Mouse (Mus musculus) adrenal gland, postnatal 10 days (tissue): ENCODE measurements at regions not wholly inside any gene's neighbourhood (a gene's known extent, or its start where the extent isn't known, plus 50 kb on each side); places are given as distances from the start of the nearest gene placed in this dataset.

ENCODE experiments used
- DNase-seq: peaks from one replicate; pipeline ENCODE4 v3.0.0; 2021; ENCODE audit warnings: mixed read lengths

GRCm38 (mm10) chr19:49019426-49019825, 813.6 kb downstream of the Sorcs3 start:
- DNase-seq = peak; percentile 3
